Mouse (Mus musculus) embryonic facial prominence, embryonic 15.5 days (tissue): Measurements from ENCODE around the gene Slc6a11. TPM values are rescaled to one million over a fixed set of nuclear protein-coding genes. Genes with fewer than 3 reads are reported as not detected.

Source experiments
- ATAC-seq: fragments of 200-750 bp; cut with Nextera tagmentation; 2 replicates; pipeline ENCODE4 v1.8.0; 2017; ENCODE audit warnings: low read depth, moderate TSS enrichment; ENCODE audit not compliant: insufficient number of reproducible peaks, low FRiP score, low TSS enrichment
- H3K27ac ChIP-seq: fragments of 300-500 bp; sonication (generic); replicated peaks from 2 replicates; pipeline ENCODE4 v1.5.1; 2015; ENCODE audit warnings: mild to moderate bottlenecking, inconsistent platforms
- H3K27me3 ChIP-seq: fragments of 300-500 bp; sonication (generic); 2 replicates; pipeline ENCODE4 v1.6.1; 2015; ENCODE audit warnings: inconsistent platforms
- H3K36me3 ChIP-seq: fragments of 300-500 bp; sonication (generic); 2 replicates; pipeline ENCODE4 v1.6.1; 2015; ENCODE audit warnings: mild to moderate bottlenecking, inconsistent platforms
- H3K4me1 ChIP-seq: fragments of 300-500 bp; sonication (generic); 2 replicates; pipeline ENCODE4 v1.6.1; 2015; ENCODE audit warnings: inconsistent platforms
- H3K4me2 ChIP-seq: fragments of 300-500 bp; sonication (generic); replicated peaks from 2 replicates; pipeline ENCODE4 v1.6.1; 2015; ENCODE audit warnings: mild to moderate bottlenecking, inconsistent platforms
- H3K4me3 ChIP-seq: fragments of 300-500 bp; sonication (generic); replicated peaks from 2 replicates; pipeline ENCODE4 v1.5.1; 2015; ENCODE audit warnings: mild to moderate bottlenecking, inconsistent platforms
- H3K9ac ChIP-seq: fragments of 300-500 bp; sonication (generic); 2 replicates; pipeline ENCODE4 v1.6.1; 2015; ENCODE audit warnings: inconsistent platforms
- H3K9me3 ChIP-seq: fragments of 300-500 bp; sonication (generic); replicated peaks from 2 replicates; pipeline ENCODE4 v1.6.1; 2016; ENCODE audit warnings: inconsistent platforms
- WGBS: fragments of 180-500 bp; shearing (Covaris S2); methylation state at CpG from one replicate; pipeline ENCODE4 v1.1.7; 2015; 5-methylcytosine and 5-hydroxymethylcytosine counted together
- polyA plus RNA-seq: library from polyadenylated mRNA; unstranded; fragments of >200 nt; fragmentation: Nextera tagmentation; extraction: Ambion mirVana; gene quantifications from 2 replicates; pipeline ENCODE4 v1.2.1, GENCODE M21; 2015

Slc6a11 gene
- polyA plus RNA-seq, 1 experiment from 2014 or later, result 0.37 TPM

- Histone ChIP-seq H3K9ac (no peak overlapping the region), H3K36me3 (no peaks in the 10 kb centered on the region), H3K4me2 (no peak overlapping the region), H3K27ac (no peak overlapping the region), H3K9me3 (no peaks in the 10 kb centered on the region), H3K4me1 (no peaks in the 10 kb centered on the region), H3K27me3 (peaks cover 3% of the 10 kb centered on the region; the same call in 1 of the 2 replicates), H3K4me3 (no peak overlapping the region)
- 79% methylated on average over 2 of the region's 2 CpGs for WGBS
- ATAC-seq, result no peak
Measured at GRCm38 (mm10) chr6:114269589-114269988, 138.5 kb downstream of the Slc6a11 start.

- WGBS, result 68% methylated on average over 5 of the region's 5 CpGs
- no peak overlapping the region for H3K4me2 ChIP-seq
- no peak for ATAC-seq
Measured at GRCm38 (mm10) chr6:114270799-114271198, 139.8 kb downstream of the Slc6a11 start.

GRCm38 (mm10) chr6:114272279-114272678, 141.2 kb downstream of the Slc6a11 start:
- Histone ChIP-seq H3K27ac (no peak overlapping the region), H3K27me3 (peaks cover 3% of the 10 kb centered on the region; the same call in 1 of the 2 replicates), H3K4me1 (no peaks in the 10 kb centered on the region), H3K4me2 (no peak overlapping the region), H3K36me3 (no peaks in the 10 kb centered on the region), H3K9ac (no peak overlapping the region), H3K4me3 (no peak overlapping the region), H3K9me3 (no peaks in the 10 kb centered on the region)
- WGBS, result 76% methylated on average over 15 of the region's 15 CpGs
- no peak for ATAC-seq

More at GRCm38 (mm10) chr6:114270799-114271198, 139.8 kb downstream of the Slc6a11 start:
- Histone ChIP-seq H3K9ac (no peak overlapping the region), H3K4me1 (no peaks in the 10 kb centered on the region), H3K27me3 (peaks cover 3% of the 10 kb centered on the region; the same call in 1 of the 2 replicates), H3K4me3 (no peak overlapping the region), H3K27ac (no peak overlapping the region), H3K36me3 (no peaks in the 10 kb centered on the region), H3K9me3 (no peaks in the 10 kb centered on the region)

GRCm38 (mm10) chr6:114273997-114274728, 143.1 kb downstream of the Slc6a11 start:
- Histone ChIP-seq H3K36me3 (no peaks in the 10 kb centered on the region), H3K27ac (no peak overlapping the region), H3K9me3 (no peaks in the 10 kb centered on the region), H3K4me1 (no peaks in the 10 kb centered on the region), H3K27me3 (peaks cover 10% of the 10 kb centered on the region), H3K4me3 (no peak overlapping the region), H3K4me2 (no peak overlapping the region), H3K9ac (no peak overlapping the region)
- no peak for ATAC-seq
- WGBS, result 51% methylated on average over 14 of the region's 14 CpGs

- Histone ChIP-seq H3K4me2 (no peak overlapping the region), H3K4me1 (no peaks in the 10 kb centered on the region), H3K4me3 (no peak overlapping the region), H3K9ac (no peak overlapping the region), H3K27ac (no peak overlapping the region), H3K27me3 (peaks cover 10% of the 10 kb centered on the region), H3K9me3 (no peaks in the 10 kb centered on the region), H3K36me3 (no peaks in the 10 kb centered on the region)
- no peak for ATAC-seq
- 52% methylated on average over 8 of the region's 8 CpGs for WGBS
Measured at GRCm38 (mm10) chr6:114275800-114276199, 144.8 kb downstream of the Slc6a11 start.

- peak within 1 kb of the TSS; percentile 22 for H3K4me3 ChIP-seq
- peaks cover 7% of the 10 kb centered on the region for H3K4me1 ChIP-seq
- H3K36me3 ChIP-seq, result no peaks in the 10 kb centered on the region
- peaks cover 76% of the 10 kb centered on the region for H3K27me3 ChIP-seq
- ATAC-seq, result peak; percentile 82
- H3K9me3 ChIP-seq, result no peaks in the 10 kb centered on the region
- no peak within 1 kb of the TSS for H3K9ac ChIP-seq
- no peak within 1 kb of the TSS for H3K27ac ChIP-seq
- peak within 1 kb of the TSS; percentile 43 for H3K4me2 ChIP-seq
- WGBS, result under 1% methylated on average over 51 of the region's 51 CpGs
Measured at GRCm38 (mm10) chr6:114282469-114283277, 151.6 kb downstream of the Slc6a11 start, which contains the start of gene Slc6a1. Gene Slc6a1 (plus strand): TSS chr6:114282635.

GRCm38 (mm10) chr6:114283278-114283770, 152.3 kb downstream of the Slc6a11 start:
- no peak for ATAC-seq
- no peak overlapping the region for H3K4me2 ChIP-seq
- H3K4me1 ChIP-seq, result peaks cover 7% of the 10 kb centered on the region
- H3K27ac ChIP-seq, result no peak overlapping the region
- H3K9ac ChIP-seq, result no peak overlapping the region
- 10% methylated on average over 8 of the region's 8 CpGs for WGBS
- no peaks in the 10 kb centered on the region for H3K9me3 ChIP-seq
- no peak overlapping the region for H3K4me3 ChIP-seq
- no peaks in the 10 kb centered on the region for H3K36me3 ChIP-seq
- peaks cover 74% of the 10 kb centered on the region for H3K27me3 ChIP-seq

GRCm38 (mm10) chr6:114283927-114284703, 153.1 kb downstream of the Slc6a11 start:
- H3K4me2 ChIP-seq, result no peak overlapping the region
- no peak overlapping the region for H3K9ac ChIP-seq
- WGBS, result 42% methylated on average over 10 of the region's 10 CpGs
- no peak overlapping the region for H3K4me3 ChIP-seq
- H3K4me1 ChIP-seq, result peaks cover 7% of the 10 kb centered on the region
- H3K36me3 ChIP-seq, result no peaks in the 10 kb centered on the region
- no peak overlapping the region for H3K27ac ChIP-seq
- ATAC-seq, result no peak
- H3K9me3 ChIP-seq, result no peaks in the 10 kb centered on the region
- peaks cover 80% of the 10 kb centered on the region for H3K27me3 ChIP-seq

- no peak overlapping the region for H3K9ac ChIP-seq
- H3K27ac ChIP-seq, result no peak overlapping the region
- H3K9me3 ChIP-seq, result no peaks in the 10 kb centered on the region
- no peak overlapping the region for H3K4me2 ChIP-seq
- H3K4me3 ChIP-seq, result no peak overlapping the region
- peaks cover 7% of the 10 kb centered on the region for H3K4me1 ChIP-seq
- 32% methylated on average over 4 of the region's 4 CpGs for WGBS
- peaks cover 92% of the 10 kb centered on the region for H3K27me3 ChIP-seq
- no peaks in the 10 kb centered on the region for H3K36me3 ChIP-seq
- ATAC-seq, result no peak
Measured at GRCm38 (mm10) chr6:114285424-114285823, 154.4 kb downstream of the Slc6a11 start.

GRCm38 (mm10) chr6:114289106-114289505, 158.1 kb downstream of the Slc6a11 start:
- Histone ChIP-seq H3K9ac (no peak overlapping the region), H3K4me2 (no peak overlapping the region), H3K4me3 (no peak overlapping the region), H3K36me3 (no peaks in the 10 kb centered on the region), H3K27ac (no peak overlapping the region), H3K27me3 (peaks cover 63% of the 10 kb centered on the region), H3K9me3 (no peaks in the 10 kb centered on the region), H3K4me1 (no peaks in the 10 kb centered on the region)
- 42% methylated on average over 7 of the region's 7 CpGs for WGBS
- no peak for ATAC-seq

- WGBS, result 52% methylated on average over 8 of the region's 8 CpGs
- Histone ChIP-seq H3K4me3 (no peak overlapping the region), H3K9ac (no peak overlapping the region)
Measured at GRCm38 (mm10) chr6:114290184-114290583, 159.1 kb downstream of the Slc6a11 start.

More at GRCm38 (mm10) chr6:114290184-114290583, 159.1 kb downstream of the Slc6a11 start:
- no peaks in the 10 kb centered on the region for H3K4me1 ChIP-seq
- peaks cover 52% of the 10 kb centered on the region for H3K27me3 ChIP-seq
- H3K9me3 ChIP-seq, result no peaks in the 10 kb centered on the region
- H3K36me3 ChIP-seq, result no peaks in the 10 kb centered on the region
- no peak overlapping the region for H3K4me2 ChIP-seq
- ATAC-seq, result no peak
- no peak overlapping the region for H3K27ac ChIP-seq
